9 mouse cellular contexts compared by ENCODE assay signal in the genomic region with DNA sequence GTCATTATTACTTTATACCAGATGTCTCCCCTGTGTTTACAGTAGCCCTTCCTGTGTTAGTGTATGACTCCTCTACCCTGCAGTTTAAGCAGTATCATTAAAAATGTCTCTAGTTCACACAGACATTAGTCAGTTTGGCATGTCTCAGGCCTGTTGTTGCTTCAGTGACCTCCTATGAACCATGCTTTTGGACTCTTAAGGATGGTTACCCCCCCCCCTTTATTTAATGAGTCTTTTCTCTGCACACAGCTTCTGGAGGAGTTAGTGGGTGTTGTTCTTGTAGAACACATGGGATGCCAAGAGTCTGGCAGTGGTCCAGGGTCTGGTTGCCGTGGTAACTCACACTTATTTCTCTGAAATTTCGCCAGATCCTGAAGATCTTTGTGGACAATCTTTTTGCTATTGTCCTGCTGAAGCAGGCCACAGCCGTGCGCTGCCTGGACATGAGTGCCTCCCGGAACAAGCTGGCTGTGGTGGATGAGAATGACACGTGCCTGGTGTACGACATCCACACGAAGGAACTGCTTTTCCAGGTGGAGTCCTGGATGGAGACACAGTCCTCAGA. TPM values are rescaled to one million over a fixed set of nuclear protein-coding genes. Genes with fewer than 3 reads are reported as not detected.
DNase-seq lines count a peak whose midpoint lies in the region; ATAC-seq lines count a peak whose summit lies in the region.
"Had no signal": no experiment of that assay in that cellular context is flagged by ENCODE, and none has a peak within 500 bp of the region (broad histone marks: within the 10 kb centered on the region; RNA-seq: fewer than 3 reads in every experiment).

No protein-coding gene starts in this region.

- peaks cover 61% of the 10 kb centered on the region for H3K36me3 ChIP-seq in heart, embryonic 13.5 days
- peaks cover 46% of the 10 kb centered on the region for H3K36me3 ChIP-seq in midbrain, embryonic 14.5 days (ENCODE audit: control insufficient read depth, insufficient read depth, low read length)

- peaks cover 6% of the 10 kb centered on the region; the same call in 1 of the 2 replicates for H3K9me3 ChIP-seq in heart, embryonic 13.5 days
- no peaks in the 10 kb centered on the region for H3K9me3 ChIP-seq in midbrain, embryonic 14.5 days (ENCODE audit: control insufficient read depth, low read length)

- H3K9ac ChIP-seq in heart, embryonic 13.5 days: no peak overlapping the region
- no peak overlapping the region for H3K9ac ChIP-seq in midbrain, embryonic 14.5 days (replicated peaks; ENCODE audit: low read length)

- H3K4me3 ChIP-seq in heart, embryonic 13.5 days: no peak overlapping the region
- no peak overlapping the region for H3K4me3 ChIP-seq in midbrain, embryonic 14.5 days (replicated peaks; ENCODE audit: low read depth, low read length)

- peak; percentile 96 for DNase-seq in heart, adult 11 months
- no peak for DNase-seq in heart, adult 18-20 months
- peak; percentile 56 to 61 for DNase-seq in cerebellum, postnatal 36 days
- peak; percentile 69 for DNase-seq in layer of hippocampus, adult 9-11 months
- peak; percentile 79 for DNase-seq in midbrain, embryonic 14.5 days
- no peak for DNase-seq in B cell, adult 2 months
- DNase-seq in liver: no peak

- 61% methylated on average over 8 of the region's 8 CpGs for WGBS in heart, embryonic 13.5 days
- WGBS in midbrain, embryonic 14.5 days: 25% methylated on average over 8 of the region's 8 CpGs

- H3K27ac ChIP-seq in heart, embryonic 13.5 days (replicated peaks): peak overlapping the region; percentile 49
- 0 out of 2 replicates have a peak overlapping the region, but pooled peaks have one; percentile 26 for H3K27ac ChIP-seq in midbrain, embryonic 14.5 days (replicated peaks; ENCODE audit: low read depth, low read length)

- no peak overlapping the region for H3K4me2 ChIP-seq in heart, embryonic 13.5 days
- H3K4me2 ChIP-seq in midbrain, embryonic 14.5 days (ENCODE audit: low read length): no peak overlapping the region

- no peaks in the 10 kb centered on the region for H3K27me3 ChIP-seq in heart, embryonic 13.5 days (replicated peaks)
- no peaks in the 10 kb centered on the region for H3K27me3 ChIP-seq in midbrain, embryonic 14.5 days (ENCODE audit: control insufficient read depth, insufficient read depth, low read length)

- peaks cover 22% of the 10 kb centered on the region for H3K4me1 ChIP-seq in heart, embryonic 13.5 days
- peaks cover 15% of the 10 kb centered on the region; the same call in 1 of the 2 replicates for H3K4me1 ChIP-seq in midbrain, embryonic 14.5 days (ENCODE audit: control insufficient read depth, insufficient read depth, low read length)

- ATAC-seq in heart, embryonic 13.5 days (ENCODE audit: extremely low read depth, insufficient number of reproducible peaks, low FRiP score, low TSS enrichment): no peak
- 0 out of 2 replicates have a peak, but pooled peaks have one; percentile 43 for ATAC-seq in midbrain, embryonic 14.5 days (ENCODE audit: low FRiP score, low TSS enrichment)

RNA-seq across cellular contexts. Expression of gene Ift122, which starts 38.3 kb away (rescaled TPM):
- 1 to 10 TPM; 6.5 to 7.4 TPM for total RNA-seq in heart, adult 18-20 months (2021)
- polyA plus RNA-seq in heart, embryonic 13.5 days (2015; fragmentation: Nextera tagmentation; extraction: Ambion mirVana): 21.2 and 21.4 TPM in 2 replicates
- polyA plus RNA-seq in midbrain, embryonic 14.5 days (2014; fragmentation: Nextera tagmentation; extraction: Ambion mirVana): 19.1 and 28.1 TPM in 2 replicates

RNA-seq across cellular contexts. Expression of gene Mbd4, which starts 38.4 kb away (rescaled TPM):
- 1 to 10 TPM in 1 of 2 experiments, under 1 TPM in 1; 0.79 to 1.1 TPM for total RNA-seq in heart, adult 18-20 months (2021)
- polyA plus RNA-seq in heart, embryonic 13.5 days (2015; fragmentation: Nextera tagmentation; extraction: Ambion mirVana): 8.7 and 10.4 TPM in 2 replicates
- 5.3 and 10.2 TPM in 2 replicates for polyA plus RNA-seq in midbrain, embryonic 14.5 days (2014; fragmentation: Nextera tagmentation; extraction: Ambion mirVana)

RNA-seq across cellular contexts. Expression of gene Rho, which starts 40.0 kb away (rescaled TPM):
- not detected for total RNA-seq in heart, adult 18-20 months (2021)
- polyA plus RNA-seq in heart, embryonic 13.5 days (2015; fragmentation: Nextera tagmentation; extraction: Ambion mirVana): 0.08 TPM in 1 of 2 replicates, not detected in the other
- polyA plus RNA-seq in midbrain, embryonic 14.5 days (2014; fragmentation: Nextera tagmentation; extraction: Ambion mirVana): 0.07 and 0.59 TPM in 2 replicates
- polyA plus RNA-seq: liver, embryonic 16.5 days had no signal

RNA-seq across cellular contexts. Expression of gene H1foo, which starts 53.2 kb away (rescaled TPM):
- not detected for total RNA-seq in heart, adult 18-20 months (2021)
- not detected in 2 replicates for polyA plus RNA-seq in heart, embryonic 13.5 days (2015; fragmentation: Nextera tagmentation; extraction: Ambion mirVana)
- not detected in 2 replicates for polyA plus RNA-seq in midbrain, embryonic 14.5 days (2014; fragmentation: Nextera tagmentation; extraction: Ambion mirVana)
- polyA plus RNA-seq: liver, embryonic 16.5 days had no signal

RNA-seq across cellular contexts. Expression of gene Efcab12, which starts 53.4 kb away (rescaled TPM):
- under 1 TPM; 0.27 to 0.54 TPM for total RNA-seq in heart, adult 18-20 months (2021)
- polyA plus RNA-seq in heart, embryonic 13.5 days (2015; fragmentation: Nextera tagmentation; extraction: Ambion mirVana): 0.46 and 0.53 TPM in 2 replicates
- 2.5 and 3.2 TPM in 2 replicates for polyA plus RNA-seq in midbrain, embryonic 14.5 days (2014; fragmentation: Nextera tagmentation; extraction: Ambion mirVana)

Comparison
In these comparisons a context has a peak if more than half of its experiments do, and no peak if none do; other contexts are left out.
1. DNase-seq: peak in heart, adult 11 months (single experiment), cerebellum, postnatal 36 days (2 of 2), layer of hippocampus, adult 9-11 months (single experiment) and midbrain, embryonic 14.5 days (single experiment); none in heart, adult 18-20 months (0 of 2), B cell, adult 2 months (0 of 2) and liver (single experiment).